Mouse (Mus musculus): Measurements from ENCODE around the gene Nr2f1.

Gene Nr2f1

GRCm38 (mm10) chr13:78200407-78200806 is 850 bp upstream of the Nr2f1 start:
- no peak for DNase-seq (ENCODE audit: low spot score)

GRCm38 (mm10) chr13:78198871-78199641 is 501 bp downstream of the Nr2f1 start:
- DNase-seq (ENCODE audit: low spot score) = no peak

- no peak for DNase-seq (ENCODE audit: low spot score)
These were observed 1.1 kb downstream of the Nr2f1 start for GRCm38 (mm10) chr13:78198391-78198870.

GRCm38 (mm10) chr13:78197819-78198390 is 1.7 kb downstream of the Nr2f1 start:
- no peak for DNase-seq (ENCODE audit: low spot score)

- no peak for DNase-seq (ENCODE audit: low spot score)
These were observed 2.2 kb downstream of the Nr2f1 start for GRCm38 (mm10) chr13:78197286-78197818.

GRCm38 (mm10) chr13:78196236-78196796 is 3.2 kb downstream of the Nr2f1 start:
- no peak for DNase-seq (ENCODE audit: low spot score)

- no peak for DNase-seq (ENCODE audit: low spot score)
These were observed 3.9 kb downstream of the Nr2f1 start for GRCm38 (mm10) chr13:78195601-78196115.

- no peak for DNase-seq (ENCODE audit: low spot score)
These were observed 4.5 kb downstream of the Nr2f1 start for GRCm38 (mm10) chr13:78194850-78195600.

GRCm38 (mm10) chr13:78194135-78194849 is 5.3 kb downstream of the Nr2f1 start:
- no peak for DNase-seq (ENCODE audit: low spot score)

GRCm38 (mm10) chr13:78193211-78193610 is 6.3 kb downstream of the Nr2f1 start:
- no peak for DNase-seq (ENCODE audit: low spot score)

- no peak for DNase-seq (ENCODE audit: low spot score)
These were observed 10.0 kb downstream of the Nr2f1 start for GRCm38 (mm10) chr13:78189586-78189985.

GRCm38 (mm10) chr13:78187833-78188232 is 11.7 kb downstream of the Nr2f1 start:
- DNase-seq (ENCODE audit: low spot score) = no peak

GRCm38 (mm10) chr13:78186340-78186946 is 13.1 kb downstream of the Nr2f1 start:
- no peak for DNase-seq (ENCODE audit: low spot score)

- no peak for DNase-seq (ENCODE audit: low spot score)
These were observed 14.6 kb downstream of the Nr2f1 start for GRCm38 (mm10) chr13:78184786-78185466.

GRCm38 (mm10) chr13:78183986-78184385 is 15.6 kb downstream of the Nr2f1 start:
- no peak for DNase-seq (ENCODE audit: low spot score)

- DNase-seq (ENCODE audit: low spot score) = no peak
These were observed 16.6 kb downstream of the Nr2f1 start for GRCm38 (mm10) chr13:78183004-78183403.

- DNase-seq (ENCODE audit: low spot score) = no peak
These were observed 17.5 kb downstream of the Nr2f1 start for GRCm38 (mm10) chr13:78181930-78182558.

- no peak for DNase-seq (ENCODE audit: low spot score)
These were observed 18.3 kb downstream of the Nr2f1 start for GRCm38 (mm10) chr13:78181071-78181929.

GRCm38 (mm10) chr13:78180261-78180660 is 19.3 kb downstream of the Nr2f1 start:
- no peak for DNase-seq (ENCODE audit: low spot score)

Data from ovary, postnatal 14 days (tissue).